Mouse (Mus musculus) CH12.LX (cell line): ENCODE data around the gene Plekha7.

Experiments used
- BHLHE40 ChIP-seq: IDR thresholded peaks from 2 replicates; pipeline ENCODE4 v1.6.1; 2011; ENCODE audit warnings: mild to moderate bottlenecking, low read depth, low read length, improper control_type of control experiment
- CHD1 ChIP-seq: IDR thresholded peaks from 2 replicates; pipeline ENCODE4 v1.6.1; 2012; ENCODE audit warnings: low read depth, low read length, improper control_type of control experiment, inconsistent platforms
- CHD2 ChIP-seq: IDR thresholded peaks from 2 replicates; pipeline ENCODE4 v1.6.1; 2011; ENCODE audit warnings: low read length, improper control_type of control experiment
- CTCF ChIP-seq, 2 experiments: IDR thresholded peaks in 1 of 2; conservative IDR thresholded peaks in 1 of 2; 2 replicates each; pipeline ENCODE4 v1.5.1; 2011 to 2012; ENCODE audit warnings: low read depth in 2 of 2, low read length in 2 of 2, improper control_type of control experiment in 1 of 2, inconsistent platforms in 1 of 2, mild to moderate bottlenecking in 1 of 2, moderate library complexity in 1 of 2
- ELF1 ChIP-seq: IDR thresholded peaks from 2 replicates; pipeline ENCODE4 v1.6.1; 2014; ENCODE audit warnings: low read depth, mild to moderate bottlenecking, inconsistent platforms, low read length, improper control_type of control experiment
- JUN ChIP-seq: IDR thresholded peaks from 2 replicates; pipeline ENCODE4 v1.6.1; 2011; ENCODE audit warnings: low read depth, mild to moderate bottlenecking, low read length, improper control_type of control experiment, moderate library complexity; ENCODE audit not compliant: insufficient read depth
- MAFK ChIP-seq: IDR thresholded peaks from 2 replicates; pipeline ENCODE4 v1.6.1; 2011; ENCODE audit warnings: low read length, improper control_type of control experiment; ENCODE audit not compliant: insufficient replicate concordance
- NRF1 ChIP-seq: IDR thresholded peaks from 2 replicates; pipeline ENCODE4 v1.6.1; 2014; ENCODE audit warnings: low read depth, mild to moderate bottlenecking, inconsistent platforms, low read length, improper control_type of control experiment, moderate library complexity
- POLR2A ChIP-seq: IDR thresholded peaks from 2 replicates; pipeline ENCODE4 v1.6.1; 2011; ENCODE audit warnings: low read depth, mild to moderate bottlenecking, improper control_type of control experiment, low read length
- SIN3A ChIP-seq: IDR thresholded peaks from 2 replicates; pipeline ENCODE4 v1.6.1; 2012; ENCODE audit warnings: low read length, improper control_type of control experiment, inconsistent platforms
- TCF12 ChIP-seq: IDR thresholded peaks from 2 replicates; pipeline ENCODE4 v1.6.1; 2014; ENCODE audit warnings: low read depth, mild to moderate bottlenecking, inconsistent platforms, low read length, improper control_type of control experiment
- ZC3H11A ChIP-seq: IDR thresholded peaks from 2 replicates; pipeline ENCODE4 v1.6.1; 2012; ENCODE audit warnings: low read depth, mild to moderate bottlenecking, inconsistent platforms, low read length, improper control_type of control experiment

DNA sequence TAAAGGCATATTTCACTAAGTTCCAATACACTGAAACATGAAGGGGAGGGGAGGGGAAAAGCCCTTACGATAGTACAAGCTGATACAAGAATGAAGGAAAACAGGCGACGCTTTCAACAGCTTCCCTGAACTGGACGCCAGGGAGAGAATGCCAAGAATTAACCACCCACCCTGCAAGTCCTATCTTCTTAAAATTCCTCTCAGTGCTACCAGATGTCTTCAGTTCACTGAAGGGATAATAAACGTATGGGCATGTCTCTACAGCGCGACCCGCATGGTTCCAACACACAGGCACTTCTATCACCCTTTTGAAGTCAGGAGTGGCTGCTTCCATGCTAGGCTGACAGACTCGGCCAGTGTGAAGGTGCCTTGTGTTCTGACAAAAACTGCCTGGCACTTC, 118.5 kb downstream of the Plekha7 start:
- TF ChIP-seq POLR2A = no peak
- no peak for TF ChIP-seq BHLHE40
- TF ChIP-seq CHD2 = no peak
- no peak for TF ChIP-seq CTCF (conservative IDR thresholded peaks at IDR 0.05 in 1 of 2, IDR thresholded peaks at IDR 0.05 in 1 of 2; ENCODE audit: low read depth in 2 of 2, low read length in 2 of 2)
- no peak for TF ChIP-seq NRF1
- TF ChIP-seq ELF1 = no peak
- no peak for TF ChIP-seq JUN
- no peak for TF ChIP-seq TCF12
- no peak for TF ChIP-seq SIN3A
- no peak for TF ChIP-seq MAFK
- TF ChIP-seq ZC3H11A = no peak
- no peak for TF ChIP-seq CHD1
